8 mouse cellular contexts compared by ENCODE assay signal in the genomic region with DNA sequence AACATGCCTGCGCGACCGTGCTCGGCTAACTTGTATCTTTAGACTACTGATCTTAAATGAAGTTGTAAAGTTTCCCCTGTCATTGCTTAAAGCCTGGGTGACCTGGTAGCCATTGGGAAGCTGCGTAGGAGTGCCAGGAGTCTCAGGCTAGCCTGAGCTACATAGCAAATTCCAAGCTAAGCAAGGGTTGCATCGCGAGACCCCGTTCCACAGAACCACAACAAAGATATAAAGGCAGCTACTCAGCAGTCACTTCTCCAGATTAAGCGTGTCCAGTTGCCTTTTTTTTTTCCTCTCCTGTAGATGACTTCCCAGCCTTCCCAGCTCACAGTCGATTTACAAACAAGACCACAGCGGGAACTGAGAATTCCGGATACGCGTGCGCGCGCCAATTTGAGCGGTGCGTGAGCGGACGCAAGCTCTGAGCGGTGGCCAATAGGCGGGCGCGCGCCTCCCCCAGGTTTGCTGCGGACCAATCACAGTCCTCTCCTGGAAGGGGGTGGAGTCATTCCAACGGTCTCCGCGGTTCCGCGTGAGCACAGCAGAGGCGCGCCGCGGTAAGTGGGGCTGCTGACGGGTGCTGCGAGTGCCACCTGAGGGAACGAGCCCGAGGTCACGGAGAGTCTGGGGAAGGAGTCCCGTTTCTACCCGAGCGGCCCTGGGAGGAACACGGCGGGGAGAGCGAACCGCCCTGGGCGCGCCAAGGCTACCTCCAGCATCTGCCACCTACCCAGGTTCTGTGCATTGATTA. TPM values are rescaled to one million over a fixed set of nuclear protein-coding genes. Genes with fewer than 3 reads are reported as not detected.
A peak's percentile ranks its signal among the peaks of the same experiment; 100 is the strongest.
DNase-seq lines count a peak whose midpoint lies in the region; ATAC-seq lines count a peak whose summit lies in the region.

A gene (plus strand): TSS at position 513 of the 751 bp plus-strand sequence.

- H3K4me3 ChIP-seq in intestine, embryonic 14.5 days (ENCODE audit: low read depth, low read length): peak within 1 kb of the TSS; percentile 78

- H3K9me3 ChIP-seq in intestine, embryonic 14.5 days (ENCODE audit: control insufficient read depth, low read length): no peaks in the 10 kb centered on the region

- peak; percentile 90 to 92 for DNase-seq in adrenal gland, adult 18-20 months (ENCODE audit: low spot score in 2 of 2)
- DNase-seq in embryo, embryonic 11 days: peak; percentile 98
- peak; percentile 95 for DNase-seq in gastrocnemius, postnatal 25 days
- peak; percentile 96 for DNase-seq in intestine, embryonic 14.5 days (ENCODE audit: low spot score)
- peak; percentile 96 for DNase-seq in left cerebral cortex, postnatal 14 days (ENCODE audit: low spot score in 2 of 2)
- DNase-seq in mesoderm, embryonic 11.5 days (ENCODE audit: low read depth, low spot score): peak; percentile 96
- peak; percentile 92 to 94 for DNase-seq in right cerebral cortex, postnatal 36 days (ENCODE audit: low spot score in 2 of 2)
- peak; percentile 93 for DNase-seq in yolk sac, embryonic 10.5 days (ENCODE audit: low spot score)

- peaks cover 3% of the 10 kb centered on the region; the same call in 1 of the 2 replicates for H3K4me1 ChIP-seq in intestine, embryonic 14.5 days (replicated peaks; ENCODE audit: control insufficient read depth, insufficient read depth, low read length)

- peak within 1 kb of the TSS; percentile 60 for H3K9ac ChIP-seq in intestine, embryonic 14.5 days (ENCODE audit: low read length)

- WGBS in intestine, embryonic 14.5 days: 2% methylated on average over 50 of the region's 50 CpGs

- H3K27ac ChIP-seq in intestine, embryonic 14.5 days (ENCODE audit: low read depth): no peak within 1 kb of the TSS

- ATAC-seq in intestine, embryonic 14.5 days (replicated peaks; ENCODE audit: low FRiP score, low TSS enrichment, low read depth): peak; percentile 100

- 0 out of 2 replicates have a peak, but pooled peaks cover 4% of the 10 kb centered on the region for H3K36me3 ChIP-seq in intestine, embryonic 14.5 days (ENCODE audit: control insufficient read depth, insufficient read depth, low read length)

- intact Hi-C loops in left cerebral cortex, postnatal 14 days (cut with DNase I): no loop called here

- peak within 1 kb of the TSS; percentile 81 for H3K4me2 ChIP-seq in intestine, embryonic 14.5 days (ENCODE audit: low read length)

- no peaks in the 10 kb centered on the region for H3K27me3 ChIP-seq in intestine, embryonic 14.5 days (replicated peaks; ENCODE audit: control insufficient read depth, insufficient read depth, low read length)

RNA-seq across cellular contexts. Expression of the gene that starts here (rescaled TPM):
- total RNA-seq in adrenal gland, adult 18-20 months (2021): under 1 TPM; 0.40 to 0.67 TPM
- total RNA-seq in gastrocnemius, postnatal 25 days (2021): 1 to 10 TPM; 6.5 to 8.7 TPM
- 32.9 and 36.8 TPM in 2 replicates for polyA plus RNA-seq in intestine, embryonic 14.5 days (2014; fragmentation: Nextera tagmentation; extraction: Ambion mirVana)
- 1 to 10 TPM; 2.7 to 3.4 TPM for total RNA-seq in left cerebral cortex, postnatal 14 days (2021)

Comparison
In these comparisons a context has a peak if more than half of its experiments do, and no peak if none do; other contexts are left out.
1. Peak in DNase-seq in adrenal gland, adult 18-20 months; RNA of the gene not detected or under 1 TPM.